Mouse (Mus musculus) layer of hippocampus, postnatal 25 days (tissue): ENCODE results near the gene Slfn5. TPM values are rescaled to one million over a fixed set of nuclear protein-coding genes. Genes with fewer than 3 reads are reported as not detected.
A peak's percentile ranks its signal among the peaks of the same experiment; 100 is the strongest.
"Not testable (repeated sequence)": the region's sequence is repeated elsewhere in the genome, so short reads cannot be mapped to it uniquely, and the experiment has no call there.

Source experiments
- DNase-seq, 2 experiments: peaks; one replicate each; pipeline ENCODE4 v3.0.0; 2022; ENCODE audit warnings: mixed read lengths in 2 of 2, low spot score in 1 of 2; ENCODE audit errors: extremely low spot score in 1 of 2
- total RNA-seq, 2 experiments: library from RNA; stranded (reverse); gene quantifications; 2 replicates each; pipeline ENCODE4 v1.2.3; 2021

The Slfn5 gene
- total RNA-seq, 2 experiments from 2014 or later, result 3.0 to 3.4 TPM

- no peak for DNase-seq
Observed at GRCm38 (mm10) chr11:82943336-82943735, 7.8 kb upstream of the Slfn5 start.

GRCm38 (mm10) chr11:82945636-82946035 lies 5.5 kb upstream of the Slfn5 start:
- no peak for DNase-seq

GRCm38 (mm10) chr11:82947457-82947856 lies 3.7 kb upstream of the Slfn5 start:
- DNase-seq, result no peak

GRCm38 (mm10) chr11:82949036-82949435 lies 2.1 kb upstream of the Slfn5 start:
- no peak for DNase-seq

GRCm38 (mm10) chr11:82951865-82952611 lies 889 bp downstream of the Slfn5 start:
- DNase-seq, result no peak

GRCm38 (mm10) chr11:82952612-82953542 lies 1.7 kb downstream of the Slfn5 start:
- no peak for DNase-seq

- no peak for DNase-seq
Observed at GRCm38 (mm10) chr11:82954631-82955030, 3.5 kb downstream of the Slfn5 start.

- DNase-seq, result no peak
Observed at GRCm38 (mm10) chr11:82956925-82957324, 5.8 kb downstream of the Slfn5 start.

GRCm38 (mm10) chr11:82959613-82960012 lies 8.5 kb downstream of the Slfn5 start:
- DNase-seq, result no peak

GRCm38 (mm10) chr11:82961743-82962142 lies 10.6 kb downstream of the Slfn5 start:
- DNase-seq, result no peak

GRCm38 (mm10) chr11:82962215-82962614 lies 11.1 kb downstream of the Slfn5 start:
- no peak for DNase-seq

- DNase-seq, result peak; percentile 13 to 28
Observed at GRCm38 (mm10) chr11:82970712-82971589, 19.8 kb downstream of the Slfn5 start.

- DNase-seq, result no peak
Observed at GRCm38 (mm10) chr11:82971590-82971974, 20.4 kb downstream of the Slfn5 start.

GRCm38 (mm10) chr11:82973916-82974315 lies 22.8 kb downstream of the Slfn5 start:
- DNase-seq, result no peak

GRCm38 (mm10) chr11:82982409-82982808 lies 31.3 kb downstream of the Slfn5 start:
- not testable (repeated sequence) for DNase-seq

- DNase-seq, result no peak
Observed at GRCm38 (mm10) chr11:82983193-82983592, 32.0 kb downstream of the Slfn5 start.

GRCm38 (mm10) chr11:82987621-82988020 lies 36.5 kb downstream of the Slfn5 start:
- no peak for DNase-seq

- no peak for DNase-seq
Observed at GRCm38 (mm10) chr11:82989357-82989756, 38.2 kb downstream of the Slfn5 start.

- DNase-seq, result not testable (repeated sequence)
Observed at GRCm38 (mm10) chr11:82990612-82991385, 39.6 kb downstream of the Slfn5 start.
